Mouse (Mus musculus) CH12.LX (cell line): ENCODE measurements around the gene Dtnbp1. TPM values are rescaled to one million over a fixed set of nuclear protein-coding genes. Genes with fewer than 3 reads are reported as not detected.

ENCODE experiments used
- DNase-seq: peaks from one replicate; pipeline ENCODE4 v3.0.0-alpha.2; 2013; ENCODE audit errors: extremely low read depth
- H3K27ac ChIP-seq: 2 replicates; pipeline ENCODE4 v1.5.1; 2012; ENCODE audit warnings: low read depth, mild to moderate bottlenecking, control low read depth, moderate library complexity; ENCODE audit not compliant: insufficient read depth
- H3K27me3 ChIP-seq: replicated peaks from 2 replicates; pipeline ENCODE3; 2012; ENCODE audit warnings: inconsistent platforms
- H3K36me3 ChIP-seq, 2 experiments: replicated peaks in 1 of 2; 2 replicates each; pipeline versions ENCODE3 to v1.6.1; 2012; ENCODE audit warnings: inconsistent platforms in 1 of 2, low read length in 1 of 2, mild to moderate bottlenecking in 1 of 2, mixed read lengths in 1 of 2, moderate library complexity in 1 of 2; ENCODE audit not compliant: control insufficient read depth in 1 of 2, insufficient read depth in 1 of 2
- H3K4me1 ChIP-seq, 2 experiments: 2 replicates each; pipeline ENCODE4 v1.6.1; 2012; ENCODE audit warnings: inconsistent platforms in 1 of 2, moderate library complexity in 1 of 2; ENCODE audit not compliant: insufficient read depth in 2 of 2, control insufficient read depth in 1 of 2
- H3K4me2 ChIP-seq: 2 replicates; pipeline ENCODE4 v1.6.1; 2012; ENCODE audit warnings: low read depth, mild to moderate bottlenecking, control low read depth; ENCODE audit not compliant: poor library complexity, insufficient read depth, severe bottlenecking
- H3K4me3 ChIP-seq, 3 experiments: fragments of 150-350 bp in 1 of 3; sonication (generic) in 1 of 3; replicated peaks in 1 of 3; 2 replicates each; pipeline versions ENCODE3 to v1.5.1; 2011 to 2012; ENCODE audit warnings: low read depth in 2 of 3, low read length in 2 of 3, mild to moderate bottlenecking in 2 of 3, moderate library complexity in 2 of 3, control low read depth in 1 of 3, improper control_type of control experiment in 1 of 3, inconsistent platforms in 1 of 3, mixed read lengths in 1 of 3; ENCODE audit not compliant: poor library complexity in 1 of 3
- H3K79me2 ChIP-seq: replicated peaks from 2 replicates; pipeline ENCODE4 v1.6.1; 2012; ENCODE audit warnings: mild to moderate bottlenecking, moderate library complexity; ENCODE audit not compliant: control insufficient read depth, poor library complexity, insufficient read depth, severe bottlenecking; ENCODE audit errors: extremely low read depth
- H3K9ac ChIP-seq: 2 replicates; pipeline ENCODE4 v1.6.1; 2012; ENCODE audit warnings: low read depth, mild to moderate bottlenecking, control low read depth, moderate library complexity; ENCODE audit not compliant: insufficient read depth
- H3K9me3 ChIP-seq: replicated peaks from 2 replicates; pipeline ENCODE3; 2012; ENCODE audit warnings: low read length, inconsistent platforms, mixed read lengths
- BHLHE40 ChIP-seq: IDR thresholded peaks from 2 replicates; pipeline ENCODE4 v1.6.1; 2011; ENCODE audit warnings: mild to moderate bottlenecking, low read depth, low read length, improper control_type of control experiment
- E2F4 ChIP-seq: IDR thresholded peaks from 2 replicates; pipeline ENCODE4 v1.6.1; 2011; ENCODE audit warnings: low read depth, low read length, improper control_type of control experiment; ENCODE audit not compliant: insufficient replicate concordance
- ELF1 ChIP-seq: IDR thresholded peaks from 2 replicates; pipeline ENCODE4 v1.6.1; 2014; ENCODE audit warnings: low read depth, mild to moderate bottlenecking, inconsistent platforms, low read length, improper control_type of control experiment
- GABPA ChIP-seq: IDR thresholded peaks from 2 replicates; pipeline ENCODE4 v1.6.1; 2012; ENCODE audit warnings: low read depth, low read length, improper control_type of control experiment, inconsistent platforms; ENCODE audit not compliant: insufficient replicate concordance
- IRF4 ChIP-seq: IDR thresholded peaks from 2 replicates; pipeline ENCODE4 v1.6.1; 2014; ENCODE audit warnings: low read depth, mild to moderate bottlenecking, inconsistent platforms, low read length, improper control_type of control experiment
- JUN ChIP-seq: IDR thresholded peaks from 2 replicates; pipeline ENCODE4 v1.6.1; 2011; ENCODE audit warnings: low read depth, mild to moderate bottlenecking, low read length, improper control_type of control experiment, moderate library complexity; ENCODE audit not compliant: insufficient read depth
- KAT2A ChIP-seq: IDR thresholded peaks from 2 replicates; pipeline ENCODE4 v1.6.1; 2012; ENCODE audit warnings: low read length, improper control_type of control experiment, inconsistent platforms; ENCODE audit not compliant: insufficient replicate concordance
- MAFK ChIP-seq: IDR thresholded peaks from 2 replicates; pipeline ENCODE4 v1.6.1; 2011; ENCODE audit warnings: low read length, improper control_type of control experiment; ENCODE audit not compliant: insufficient replicate concordance
- MAX ChIP-seq: IDR thresholded peaks from 2 replicates; pipeline ENCODE4 v1.6.1; 2011; ENCODE audit warnings: low read length, improper control_type of control experiment
- MAZ ChIP-seq: IDR thresholded peaks from 2 replicates; pipeline ENCODE4 v1.6.1; 2012; ENCODE audit warnings: low read depth, mild to moderate bottlenecking, inconsistent platforms, low read length, improper control_type of control experiment, moderate library complexity
- MXI1 ChIP-seq: IDR thresholded peaks from 2 replicates; pipeline ENCODE4 v1.6.1; 2011; ENCODE audit warnings: mild to moderate bottlenecking, low read depth, low read length, improper control_type of control experiment
- MYC ChIP-seq: IDR thresholded peaks from 2 replicates; pipeline ENCODE4 v1.6.1; 2011; ENCODE audit warnings: low read depth, mild to moderate bottlenecking, improper control_type of control experiment, low read length
- NRF1 ChIP-seq: IDR thresholded peaks from 2 replicates; pipeline ENCODE4 v1.6.1; 2014; ENCODE audit warnings: low read depth, mild to moderate bottlenecking, inconsistent platforms, low read length, improper control_type of control experiment, moderate library complexity
- PAX5 ChIP-seq: IDR thresholded peaks from 2 replicates; pipeline ENCODE4 v1.6.1; 2012; ENCODE audit warnings: low read length, inconsistent platforms, mixed read lengths
- POLR2A ChIP-seq: IDR thresholded peaks from 2 replicates; pipeline ENCODE4 v1.6.1; 2011; ENCODE audit warnings: low read depth, mild to moderate bottlenecking, improper control_type of control experiment, low read length
- RCOR1 ChIP-seq: conservative IDR thresholded peaks from 2 replicates; pipeline ENCODE4 v1.6.1; 2012; ENCODE audit warnings: low read depth, mild to moderate bottlenecking, inconsistent platforms, low read length, improper control_type of control experiment
- SMC3 ChIP-seq: IDR thresholded peaks from 2 replicates; pipeline ENCODE4 v1.6.1; 2011; ENCODE audit warnings: low read depth, low read length, improper control_type of control experiment
- UBTF ChIP-seq: IDR thresholded peaks from 2 replicates; pipeline ENCODE4 v1.6.1; 2012; ENCODE audit warnings: low read depth, mild to moderate bottlenecking, inconsistent platforms, low read length, improper control_type of control experiment, moderate library complexity
- USF2 ChIP-seq: conservative IDR thresholded peaks from 2 replicates; pipeline ENCODE4 v1.6.1; 2011; ENCODE audit warnings: low read depth, low read length, improper control_type of control experiment
- dilution Hi-C: fragments of 300-500 bp; cut with MboI; formaldehyde crosslinking; loops from 2 replicates; pipeline ENCODE4 v1.14.3; 2020; ENCODE audit warnings: low sequenced_read_pairs; ENCODE audit not compliant: extremely low pct_unique_long_range_greater_than_20kb, extremely low pct_ligation_motif_present
- in situ Hi-C: fragments of 300-500 bp; cut with MboI; formaldehyde crosslinking; loops from 3 replicates; pipeline ENCODE4 v1.14.3; 2019; ENCODE audit warnings: low sequenced_read_pairs, low pct_ligation_motif_present, low pct_unique_long_range_greater_than_20kb, mixed read lengths
- polyA plus RNA-seq: library from polyadenylated mRNA; unstranded; fragments of >175 nt; gene quantifications from 2 replicates; pipeline ENCODE4 v1.2.1, GENCODE M21; 2012; ENCODE audit warnings: low read depth; ENCODE audit not compliant: insufficient read length
- total RNA-seq, 2 experiments: library from RNA; depleted of rRNA; stranded (reverse); fragments of 300-350 nt in 1 of 2; fragments of >200 nt in 1 of 2; gene quantifications; 2 replicates each; pipeline ENCODE4 v1.2.3; 2012 to 2014

Gene Dtnbp1
- total and polyA plus RNA-seq, 3 experiments, result 32.4 to 69.2 (median 35.9) TPM

- H3K27ac ChIP-seq, result no peak overlapping the region
- dilution Hi-C loops, result no loop called here
- peaks cover 16 to 62% of the 10 kb centered on the region in 2 experiments for H3K36me3 ChIP-seq
These were observed 15.6 kb downstream of the Dtnbp1 start for GRCm38 (mm10) chr13:44986352-44986751.

GRCm38 (mm10) chr13:44985321-44985720, 16.6 kb downstream of the Dtnbp1 start:
- Histone ChIP-seq H3K4me2 (no peak overlapping the region), H3K4me3 (no peak overlapping the region), H3K4me1 (peaks cover 6 to 54% of the 10 kb centered on the region in 2 experiments), H3K27me3 (no peaks in the 10 kb centered on the region), H3K79me2 (peaks cover 2% of the 10 kb centered on the region; the same call in 1 of the 2 replicates), H3K36me3 (peaks cover 13 to 65% of the 10 kb centered on the region in 2 experiments), H3K9me3 (no peaks in the 10 kb centered on the region), H3K27ac (no peak overlapping the region), H3K9ac (no peak overlapping the region)
- TF ChIP-seq RCOR1 (no peak), MAFK (no peak), MAZ (no peak), SMC3 (no peak), PAX5 (no peak), NRF1 (no peak), JUN (no peak), POLR2A (no peak), E2F4 (no peak), UBTF (no peak), GABPA (no peak), ELF1 (no peak), MYC (no peak), USF2 (no peak), IRF4 (no peak)
- DNase-seq, result no peak
- dilution Hi-C loops (no loop called here), in situ Hi-C loops (no loop called here)

More at GRCm38 (mm10) chr13:44986352-44986751, 15.6 kb downstream of the Dtnbp1 start:
- in situ Hi-C loops, result no loop called here
- Histone ChIP-seq H3K9ac (no peak overlapping the region), H3K4me1 (peaks cover 6 to 54% of the 10 kb centered on the region in 2 experiments), H3K9me3 (no peaks in the 10 kb centered on the region), H3K27me3 (no peaks in the 10 kb centered on the region), H3K4me3 (no peak overlapping the region), H3K4me2 (no peak overlapping the region), H3K79me2 (peaks cover 2% of the 10 kb centered on the region; the same call in 1 of the 2 replicates)
- TF ChIP-seq KAT2A, result no peak
- peak; percentile 52; the same call in 1 of the 2 replicates for TF ChIP-seq MYC
- no peak for TF ChIP-seq BHLHE40
- no peak for TF ChIP-seq MAZ
- peak; percentile 66 for TF ChIP-seq MAX
- TF ChIP-seq PAX5, result no peak
- 0 out of 2 replicates have a peak, but pooled peaks have one; percentile 25 for TF ChIP-seq MXI1
- no peak for DNase-seq
